Mouse (Mus musculus): Measurements from ENCODE around the gene Rnf138rt1. TPM values are rescaled to one million over a fixed set of nuclear protein-coding genes. Genes with fewer than 3 reads are reported as not detected.

The Rnf138rt1 gene
- not detected for polyA plus RNA-seq (2012; fragmentation: generic; extraction: Trizol)

DNA sequence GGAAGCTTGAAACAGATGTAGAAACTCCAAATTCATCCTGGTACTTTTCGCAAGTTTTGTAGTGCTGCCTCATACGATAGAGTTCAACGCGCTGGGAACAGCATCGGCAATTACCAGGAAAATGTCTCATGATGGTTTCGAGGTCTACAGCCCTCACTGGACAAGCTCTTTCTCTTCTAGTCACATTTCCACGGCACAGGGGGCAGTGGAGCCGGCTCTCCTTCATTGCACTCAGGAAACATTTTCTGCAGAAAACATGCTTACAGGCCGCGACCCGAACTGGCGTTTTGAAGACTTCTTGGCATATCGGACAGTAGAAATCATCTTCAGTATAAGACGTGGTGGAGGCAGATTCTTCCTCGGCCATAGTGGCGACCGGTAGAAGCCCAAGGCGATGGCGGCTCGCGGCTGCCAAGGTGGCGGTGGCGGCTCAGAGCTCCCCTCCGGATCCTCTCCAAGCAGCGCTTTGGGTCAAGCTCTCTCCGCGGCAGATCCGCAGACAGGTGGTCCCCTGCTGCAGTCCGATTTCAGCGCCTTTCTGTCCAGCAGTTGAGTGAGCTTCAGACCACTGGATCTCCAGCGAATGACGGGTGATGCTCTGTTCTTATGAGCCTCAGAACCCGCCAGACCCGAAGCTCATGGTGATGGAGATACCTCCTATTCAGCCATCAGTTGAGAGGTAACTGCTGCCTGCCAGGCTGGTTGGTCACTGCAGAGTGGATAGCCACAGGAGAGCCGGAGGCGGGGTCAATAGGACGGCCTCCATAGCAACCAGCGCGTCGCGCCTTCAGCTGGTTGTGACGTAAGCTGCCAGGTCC is at the start of gene Rnf138rt1:
Gene Rnf138rt1 (minus strand): TSS at position 713 of the 818 bp plus-strand sequence.
- H3K79me2 ChIP-seq (ENCODE audit: control insufficient read depth, insufficient read depth) = no peaks in the 10 kb centered on the region
- no peak within 1 kb of the TSS for H3ac ChIP-seq (ENCODE audit: control insufficient read depth, insufficient read length)
- no peak within 1 kb of the TSS for H3K4me3 ChIP-seq
- H3K27me3 ChIP-seq (ENCODE audit: control insufficient read depth, insufficient read depth, insufficient read length) = no peaks in the 10 kb centered on the region
- TF ChIP-seq MAX (IDR thresholded peaks at IDR 0.05; ENCODE audit: low read depth) (no peak), TCF3 (IDR thresholded peaks at IDR 0.05; ENCODE audit: insufficient read length, low read depth) (no peak), TCF12 (IDR thresholded peaks at IDR 0.05; ENCODE audit: insufficient read depth, poor library complexity, severe bottlenecking) (no peak), MYOG (IDR thresholded peaks at IDR 0.05; ENCODE audit: control insufficient read depth in 1 of 3, insufficient read depth in 1 of 3, insufficient read length in 2 of 3, low read depth in 2 of 3) (no peak), E2F4 (IDR thresholded peaks at IDR 0.05; ENCODE audit: insufficient read depth) (no peak), USF1 (IDR thresholded peaks at IDR 0.05; ENCODE audit: low read depth) (no peak), POLR2A (IDR thresholded peaks at IDR 0.05; ENCODE audit: insufficient read length, low read depth) (no peak), POLR2AphosphoS2 (IDR thresholded peaks at IDR 0.05; ENCODE audit: insufficient read length, low read depth) (no peak), REST (IDR thresholded peaks at IDR 0.05; ENCODE audit: insufficient read depth, insufficient read length) (no peak), SRF (IDR thresholded peaks at IDR 0.05; ENCODE audit: control insufficient read depth, insufficient read length, low read depth) (no peak), CEBPB (IDR thresholded peaks at IDR 0.05; ENCODE audit: insufficient read depth, poor library complexity, severe bottlenecking) (no peak), MYOD1 (IDR thresholded peaks at IDR 0.05; ENCODE audit: control insufficient read depth in 1 of 3, insufficient read length in 2 of 3, low read depth in 2 of 3) (no peak)
- no peaks in the 10 kb centered on the region for H3K36me3 ChIP-seq (ENCODE audit: control insufficient read depth, insufficient read depth)
- no peak within 1 kb of the TSS for H3K4me2 ChIP-seq (ENCODE audit: low read depth)

DNA sequence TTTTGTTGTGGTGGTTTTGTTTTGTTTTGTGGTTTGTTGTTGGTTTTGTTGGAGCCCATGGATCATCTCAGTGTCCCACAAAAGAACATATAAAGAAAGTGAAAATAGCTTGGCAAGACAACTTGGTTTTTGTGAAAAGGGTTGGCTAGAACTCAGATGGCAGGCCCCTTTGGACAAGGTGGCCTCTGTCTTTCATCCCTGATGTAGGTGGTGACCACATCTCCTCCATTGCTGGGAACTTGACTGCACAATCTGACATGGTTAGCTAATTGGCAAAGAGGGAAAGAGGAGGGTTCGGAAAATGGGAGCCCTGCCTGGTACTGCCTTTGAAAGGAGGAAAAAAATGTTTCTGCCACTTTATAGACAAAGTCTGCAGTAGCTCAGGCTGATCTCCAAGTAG is 46.1 kb upstream of the Rnf138rt1 start:
- Histone ChIP-seq H3K27me3 (ENCODE audit: control insufficient read depth, insufficient read depth, insufficient read length) (no peaks in the 10 kb centered on the region), H3K4me3 (no peak overlapping the region), H3K79me2 (ENCODE audit: control insufficient read depth, insufficient read depth) (no peaks in the 10 kb centered on the region), H3K4me2 (ENCODE audit: low read depth) (no peak overlapping the region), H3ac (ENCODE audit: control insufficient read depth, insufficient read length) (no peak overlapping the region), H3K36me3 (ENCODE audit: control insufficient read depth, insufficient read depth) (no peaks in the 10 kb centered on the region)
- TF ChIP-seq TCF3 (IDR thresholded peaks at IDR 0.05; ENCODE audit: insufficient read length, low read depth) (no peak), POLR2AphosphoS2 (IDR thresholded peaks at IDR 0.05; ENCODE audit: insufficient read length, low read depth) (no peak), E2F4 (IDR thresholded peaks at IDR 0.05; ENCODE audit: insufficient read depth) (no peak), MYOG (IDR thresholded peaks at IDR 0.05; ENCODE audit: control insufficient read depth in 1 of 3, insufficient read depth in 1 of 3, insufficient read length in 2 of 3, low read depth in 2 of 3) (no peak), REST (IDR thresholded peaks at IDR 0.05; ENCODE audit: insufficient read depth, insufficient read length) (no peak), SRF (IDR thresholded peaks at IDR 0.05; ENCODE audit: control insufficient read depth, insufficient read length, low read depth) (no peak), MYOD1 (IDR thresholded peaks at IDR 0.05; ENCODE audit: control insufficient read depth in 1 of 3, insufficient read length in 2 of 3, low read depth in 2 of 3) (no peak), USF1 (IDR thresholded peaks at IDR 0.05; ENCODE audit: low read depth) (no peak), TCF12 (IDR thresholded peaks at IDR 0.05; ENCODE audit: insufficient read depth, poor library complexity, severe bottlenecking) (no peak)

DNA sequence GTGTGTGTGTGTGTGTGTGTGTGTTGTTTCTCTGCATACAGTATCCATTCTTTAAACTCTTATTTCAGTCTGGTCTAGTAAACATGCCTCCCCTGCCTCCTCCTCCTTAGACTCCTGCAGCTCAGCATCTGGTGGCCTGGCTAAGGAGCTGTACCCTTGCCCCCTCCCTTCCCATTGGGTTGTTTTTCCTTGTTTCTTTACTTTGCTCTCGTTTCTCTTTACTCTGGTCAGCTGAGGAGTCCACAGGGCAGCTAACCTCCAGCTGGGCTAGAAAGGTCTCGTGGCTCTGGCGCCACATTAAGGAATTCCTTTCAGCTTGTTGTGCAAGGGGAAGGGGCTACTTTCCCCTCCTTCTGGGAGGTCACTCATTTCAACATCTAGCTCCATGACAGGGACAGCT is 5.2 kb upstream of the Rnf138rt1 start:
- Histone ChIP-seq H3K4me3 (no peak overlapping the region), H3K4me2 (ENCODE audit: low read depth) (no peak overlapping the region), H3ac (ENCODE audit: control insufficient read depth, insufficient read length) (no peak overlapping the region), H3K79me2 (ENCODE audit: control insufficient read depth, insufficient read depth) (no peaks in the 10 kb centered on the region), H3K27me3 (ENCODE audit: control insufficient read depth, insufficient read depth, insufficient read length) (no peaks in the 10 kb centered on the region), H3K36me3 (ENCODE audit: control insufficient read depth, insufficient read depth) (no peaks in the 10 kb centered on the region)
- TF ChIP-seq POLR2AphosphoS2 (IDR thresholded peaks at IDR 0.05; ENCODE audit: insufficient read length, low read depth) = no peak
- no peak for TF ChIP-seq MYOD1 (IDR thresholded peaks at IDR 0.05; ENCODE audit: control insufficient read depth in 1 of 3, insufficient read length in 2 of 3, low read depth in 2 of 3)
- no peak for TF ChIP-seq TCF3 (IDR thresholded peaks at IDR 0.05; ENCODE audit: insufficient read length, low read depth)
- no peak for TF ChIP-seq E2F4 (IDR thresholded peaks at IDR 0.05; ENCODE audit: insufficient read depth)

DNA sequence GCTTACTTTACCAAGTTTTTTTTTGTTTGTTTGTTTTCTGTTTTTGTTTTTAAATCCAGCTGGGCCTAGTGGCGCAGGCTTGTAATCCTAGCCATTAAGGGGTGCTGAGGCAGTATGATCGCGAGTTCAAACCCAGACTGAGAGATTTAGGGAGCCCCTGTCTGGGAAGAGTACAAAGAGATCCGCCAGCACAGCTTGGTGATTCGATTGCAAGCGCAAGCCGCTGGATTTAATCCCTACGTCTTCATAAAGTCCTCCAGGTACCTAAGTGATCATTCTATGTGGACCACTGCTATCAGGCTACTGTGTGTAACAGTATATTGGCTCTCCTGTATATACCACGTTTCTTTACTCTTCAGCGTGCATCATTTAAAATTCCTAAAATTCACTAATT is 303 bp upstream of the Rnf138rt1 start:
- no peak overlapping the region for H3K4me3 ChIP-seq
- H3K4me2 ChIP-seq (ENCODE audit: low read depth) = no peak overlapping the region
- TF ChIP-seq E2F4 (IDR thresholded peaks at IDR 0.05; ENCODE audit: insufficient read depth) (no peak), MYOG (IDR thresholded peaks at IDR 0.05; ENCODE audit: control insufficient read depth in 1 of 3, insufficient read depth in 1 of 3, insufficient read length in 2 of 3, low read depth in 2 of 3) (no peak), MYOD1 (IDR thresholded peaks at IDR 0.05; ENCODE audit: control insufficient read depth in 1 of 3, insufficient read length in 2 of 3, low read depth in 2 of 3) (no peak), POLR2A (IDR thresholded peaks at IDR 0.05; ENCODE audit: insufficient read length, low read depth) (no peak), POLR2AphosphoS2 (IDR thresholded peaks at IDR 0.05; ENCODE audit: insufficient read length, low read depth) (no peak), REST (IDR thresholded peaks at IDR 0.05; ENCODE audit: insufficient read depth, insufficient read length) (no peak), CEBPB (IDR thresholded peaks at IDR 0.05; ENCODE audit: insufficient read depth, poor library complexity, severe bottlenecking) (no peak), TCF12 (IDR thresholded peaks at IDR 0.05; ENCODE audit: insufficient read depth, poor library complexity, severe bottlenecking) (no peak), TCF3 (IDR thresholded peaks at IDR 0.05; ENCODE audit: insufficient read length, low read depth) (no peak), USF1 (IDR thresholded peaks at IDR 0.05; ENCODE audit: low read depth) (no peak), SRF (IDR thresholded peaks at IDR 0.05; ENCODE audit: control insufficient read depth, insufficient read length, low read depth) (no peak), MAX (IDR thresholded peaks at IDR 0.05; ENCODE audit: low read depth) (no peak)
- no peak overlapping the region for H3ac ChIP-seq (ENCODE audit: control insufficient read depth, insufficient read length)
- H3K79me2 ChIP-seq (ENCODE audit: control insufficient read depth, insufficient read depth) = no peaks in the 10 kb centered on the region
- H3K36me3 ChIP-seq (ENCODE audit: control insufficient read depth, insufficient read depth) = no peaks in the 10 kb centered on the region
- no peaks in the 10 kb centered on the region for H3K27me3 ChIP-seq (ENCODE audit: control insufficient read depth, insufficient read depth, insufficient read length)

Data from myocyte (in vitro differentiated cells).